Mouse (Mus musculus) ES-Bruce4 (cell line): ENCODE measurements at regions not wholly inside any gene's neighbourhood (a gene's known extent, or its start where the extent isn't known, plus 50 kb on each side); places are given as distances from the start of the nearest gene placed in this dataset.

Experiments
- H3K27ac ChIP-seq: 2 replicates; pipeline ENCODE4 v1.5.1; 2012; ENCODE audit warnings: low read length, inconsistent platforms; ENCODE audit not compliant: insufficient read depth
- H3K27me3 ChIP-seq: 2 replicates; pipeline ENCODE4 v1.6.1; 2012; ENCODE audit warnings: mild to moderate bottlenecking, low read length, inconsistent platforms; ENCODE audit not compliant: control insufficient read depth, poor library complexity, insufficient read depth, severe bottlenecking
- H3K36me3 ChIP-seq: 2 replicates; pipeline ENCODE4 v1.6.1; 2012; ENCODE audit warnings: inconsistent platforms, mild to moderate bottlenecking, low read length, moderate library complexity; ENCODE audit not compliant: control insufficient read depth, poor library complexity, insufficient read depth, severe bottlenecking
- H3K4me1 ChIP-seq: one replicate; pipeline ENCODE4 v1.8.1; 2011; ENCODE audit warnings: low read length; ENCODE audit not compliant: control insufficient read depth, insufficient read depth
- H3K4me3 ChIP-seq: 2 replicates; pipeline ENCODE4 v1.5.1; 2011; ENCODE audit warnings: low read depth, mild to moderate bottlenecking, low read length
- H3K9ac ChIP-seq: 2 replicates; pipeline ENCODE4 v1.6.1; 2012; ENCODE audit warnings: low read depth, mild to moderate bottlenecking, inconsistent platforms; ENCODE audit not compliant: poor library complexity, severe bottlenecking
- H3K9me3 ChIP-seq: replicated peaks from 2 replicates; pipeline ENCODE4 v1.6.1; 2012; ENCODE audit warnings: mild to moderate bottlenecking, low read length, inconsistent platforms; ENCODE audit not compliant: control insufficient read depth, poor library complexity, insufficient read depth, severe bottlenecking
- CTCF ChIP-seq: IDR thresholded peaks from one replicate; pipeline ENCODE4 v1.8.1; 2011; ENCODE audit warnings: low read depth, low read length
- EP300 ChIP-seq: IDR thresholded peaks from 2 replicates; pipeline ENCODE4 v1.6.1; 2011; ENCODE audit warnings: low read depth, low read length; ENCODE audit not compliant: insufficient read depth
- POLR2A ChIP-seq: IDR thresholded peaks from one replicate; pipeline ENCODE4 v1.8.1; 2011; ENCODE audit warnings: low read length; ENCODE audit not compliant: insufficient read depth

DNA sequence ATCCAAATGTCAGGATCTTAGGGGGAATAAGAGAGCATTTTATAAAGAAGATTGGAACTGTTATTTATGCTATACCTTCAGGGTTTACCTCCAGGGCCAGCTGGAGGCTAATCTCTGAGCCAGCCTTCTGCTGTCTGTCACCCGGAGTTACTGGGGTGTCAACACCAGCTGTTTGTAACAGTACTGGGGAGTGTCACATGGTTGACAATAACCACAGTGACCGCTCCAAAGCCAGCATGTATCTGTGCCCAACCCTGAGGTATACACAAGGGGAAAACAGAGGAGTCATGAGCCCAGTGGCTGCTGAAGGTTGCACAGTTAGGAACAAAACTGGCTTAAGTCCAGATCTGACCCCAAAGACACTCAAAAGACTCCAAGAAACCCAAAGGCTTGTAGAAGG, 168.1 kb upstream of the 1700066M21Rik start:
- H3K27ac ChIP-seq: no peak overlapping the region
- no peaks in the 10 kb centered on the region for H3K27me3 ChIP-seq
- H3K36me3 ChIP-seq: no peaks in the 10 kb centered on the region
- H3K4me3 ChIP-seq: no peak overlapping the region
- no peaks in the 10 kb centered on the region for H3K4me1 ChIP-seq
- TF ChIP-seq POLR2A: no peak
- no peak for TF ChIP-seq EP300
- TF ChIP-seq CTCF: no peak
- H3K9ac ChIP-seq: no peak overlapping the region
- H3K9me3 ChIP-seq: no peaks in the 10 kb centered on the region

DNA sequence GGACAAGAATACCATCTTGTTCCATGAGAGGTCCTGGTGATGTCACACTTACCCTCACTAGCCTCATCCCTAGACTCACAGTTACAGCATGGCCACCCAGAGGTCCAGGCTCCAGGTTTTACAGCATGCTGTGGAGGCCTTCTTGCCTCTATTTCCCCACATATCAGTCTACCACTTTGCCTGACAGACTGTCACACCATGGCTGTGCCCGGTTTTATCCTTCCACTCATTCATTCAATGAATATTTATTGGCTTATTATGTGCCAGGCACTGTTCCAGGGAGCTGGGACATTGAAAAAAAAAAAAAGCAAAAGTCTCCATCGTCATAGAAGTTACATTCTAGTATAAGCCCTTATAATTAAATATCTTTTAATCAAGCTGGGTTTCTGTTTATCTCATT, 166.4 kb upstream of the 1700066M21Rik start:
- H3K4me1 ChIP-seq: no peaks in the 10 kb centered on the region
- no peaks in the 10 kb centered on the region for H3K27me3 ChIP-seq
- no peaks in the 10 kb centered on the region for H3K9me3 ChIP-seq
- no peak overlapping the region for H3K4me3 ChIP-seq
- no peak overlapping the region for H3K9ac ChIP-seq
- TF ChIP-seq POLR2A (no peak), CTCF (no peak), EP300 (no peak)
- no peak overlapping the region for H3K27ac ChIP-seq
- no peaks in the 10 kb centered on the region for H3K36me3 ChIP-seq

DNA sequence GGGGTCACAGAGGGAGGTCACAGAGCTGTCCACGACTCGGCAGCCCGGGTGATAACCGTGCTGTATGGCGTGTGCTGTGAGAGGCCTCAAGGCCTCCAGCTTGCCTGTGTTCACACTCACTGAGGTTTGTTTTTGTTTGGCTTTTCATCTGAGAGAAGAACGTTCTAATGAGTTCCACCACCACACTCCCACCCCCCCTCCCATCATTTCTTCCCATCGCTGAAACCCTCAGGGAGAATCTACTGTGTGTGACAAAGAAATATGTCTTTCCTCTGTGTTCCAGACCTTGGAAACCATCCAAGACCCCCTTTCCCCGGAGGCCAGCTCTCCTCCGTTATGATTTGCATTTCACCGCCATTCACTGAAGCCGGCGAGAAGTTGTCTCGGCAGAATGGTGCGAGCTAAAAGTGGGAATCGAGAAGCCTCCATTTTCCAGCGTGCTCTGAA, 164.0 kb upstream of the 1700066M21Rik start:
- no peaks in the 10 kb centered on the region for H3K9me3 ChIP-seq
- TF ChIP-seq EP300 (no peak), CTCF (no peak), POLR2A (no peak)
- H3K4me1 ChIP-seq: no peaks in the 10 kb centered on the region
- no peaks in the 10 kb centered on the region for H3K36me3 ChIP-seq
- H3K27me3 ChIP-seq: no peaks in the 10 kb centered on the region
- no peak overlapping the region for H3K9ac ChIP-seq
- H3K27ac ChIP-seq: no peak overlapping the region
- H3K4me3 ChIP-seq: no peak overlapping the region

GRCm38 (mm10) chr1:57214266-57214665, 163.2 kb upstream of the 1700066M21Rik start:
- no peak overlapping the region for H3K9ac ChIP-seq
- no peaks in the 10 kb centered on the region for H3K27me3 ChIP-seq
- no peaks in the 10 kb centered on the region for H3K9me3 ChIP-seq
- no peaks in the 10 kb centered on the region for H3K36me3 ChIP-seq
- H3K4me1 ChIP-seq: no peaks in the 10 kb centered on the region
- H3K27ac ChIP-seq: no peak overlapping the region
- no peak overlapping the region for H3K4me3 ChIP-seq
- TF ChIP-seq CTCF: no peak
- TF ChIP-seq EP300: no peak
- TF ChIP-seq POLR2A: no peak

- H3K36me3 ChIP-seq: no peaks in the 10 kb centered on the region
- H3K27ac ChIP-seq: no peak overlapping the region
- H3K9ac ChIP-seq: no peak overlapping the region
- H3K9me3 ChIP-seq: no peaks in the 10 kb centered on the region
- no peaks in the 10 kb centered on the region for H3K4me1 ChIP-seq
- H3K27me3 ChIP-seq: no peaks in the 10 kb centered on the region
- no peak overlapping the region for H3K4me3 ChIP-seq
- no peak for TF ChIP-seq EP300
- TF ChIP-seq POLR2A: no peak
- no peak for TF ChIP-seq CTCF
These were observed 159.8 kb upstream of the 1700066M21Rik start for GRCm38 (mm10) chr1:57217656-57218055.

DNA sequence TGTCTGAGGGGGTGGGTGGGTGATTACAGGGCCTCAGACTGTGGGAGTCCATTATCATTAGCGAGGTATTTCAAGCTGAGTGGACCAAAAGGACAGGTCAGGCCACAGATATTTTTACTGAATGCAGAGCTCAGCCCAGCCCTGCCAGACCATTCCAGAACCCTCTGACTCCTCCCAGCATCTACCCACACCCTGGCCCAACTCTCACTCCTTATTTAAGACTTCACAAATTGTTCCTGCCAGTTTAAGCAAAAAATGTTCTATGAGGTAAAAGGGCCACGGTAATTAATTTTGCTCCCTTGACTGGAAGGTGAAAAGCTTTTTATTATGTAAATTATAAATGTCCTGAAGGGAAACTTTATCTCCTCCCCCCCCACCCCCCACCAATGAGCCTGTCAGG, 159.3 kb upstream of the 1700066M21Rik start:
- Histone ChIP-seq H3K4me3 (no peak overlapping the region), H3K36me3 (no peaks in the 10 kb centered on the region), H3K9ac (no peak overlapping the region), H3K4me1 (no peaks in the 10 kb centered on the region), H3K27ac (no peak overlapping the region), H3K9me3 (no peaks in the 10 kb centered on the region), H3K27me3 (no peaks in the 10 kb centered on the region)
- no peak for TF ChIP-seq EP300
- no peak for TF ChIP-seq CTCF
- TF ChIP-seq POLR2A: no peak
